Mouse (Mus musculus) bone marrow, adult 2 months (tissue): ENCODE data around the gene Cav3.

Experiments
- CTCF ChIP-seq: fragments of 200-500 bp; IDR thresholded peaks from 2 replicates; pipeline ENCODE4 v1.5.1; 2011; ENCODE audit warnings: low read length, control low read depth; ENCODE audit not compliant: control insufficient read depth, insufficient read depth
- POLR2A ChIP-seq: fragments of 200-500 bp; IDR thresholded peaks from 2 replicates; pipeline ENCODE4 v1.6.1; 2011; ENCODE audit warnings: low read depth, mild to moderate bottlenecking, control low read depth, low read length, borderline replicate concordance; ENCODE audit not compliant: control insufficient read depth

DNA sequence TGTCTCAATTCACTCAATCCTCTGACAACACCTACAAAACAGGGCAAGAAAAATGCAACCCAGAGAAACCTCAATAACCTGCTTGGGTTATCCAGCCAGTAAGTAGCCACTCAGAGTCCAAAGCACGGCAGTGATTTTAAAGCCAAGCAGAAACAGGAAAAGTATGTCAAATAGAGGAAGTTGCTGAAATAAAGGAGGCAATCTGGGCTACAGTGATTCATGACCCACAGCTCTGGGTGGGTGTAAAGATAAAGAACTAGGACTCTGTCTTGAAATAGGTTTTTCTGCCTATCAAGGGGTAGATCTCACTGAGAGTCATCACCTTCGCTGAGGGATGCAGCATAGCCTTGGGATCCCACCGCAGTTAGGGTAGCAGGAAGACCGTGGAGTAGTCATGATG, 12.3 kb downstream of the Cav3 start:
- TF ChIP-seq CTCF (no peak), POLR2A (no peak)
